Mouse (Mus musculus) bone marrow macrophage, adult 2 months (primary cell): ENCODE measurements around the gene Prpsap1. TPM values are rescaled to one million over a fixed set of nuclear protein-coding genes. Genes with fewer than 3 reads are reported as not detected.

Experiments used
- H3K27ac ChIP-seq: 2 replicates; pipeline ENCODE4 v1.5.1; 2012; ENCODE audit warnings: low read depth, low read length; ENCODE audit not compliant: insufficient read depth
- H3K4me1 ChIP-seq: 2 replicates; pipeline ENCODE4 v1.6.1; 2012; ENCODE audit warnings: low read length; ENCODE audit not compliant: control insufficient read depth, insufficient read depth
- H3K4me3 ChIP-seq: 2 replicates; pipeline ENCODE4 v1.5.1; 2012; ENCODE audit warnings: mild to moderate bottlenecking, low read length, moderate library complexity; ENCODE audit not compliant: insufficient read depth
- CTCF ChIP-seq: IDR thresholded peaks from 2 replicates; pipeline ENCODE4 v1.5.1; 2012; ENCODE audit warnings: low read depth, mild to moderate bottlenecking, low read length, moderate library complexity
- POLR2A ChIP-seq: IDR thresholded peaks from 2 replicates; pipeline ENCODE4 v1.6.1; 2012; ENCODE audit warnings: mild to moderate bottlenecking, low read depth, low read length, borderline replicate concordance
- polyA plus RNA-seq: library from polyadenylated mRNA; stranded (reverse); fragments of >200 nt; gene quantifications from 2 replicates; pipeline ENCODE4 v1.2.4, GENCODE M21; 2012; ENCODE audit not compliant: missing spikeins, insufficient read depth, insufficient read length

The Prpsap1 gene
- polyA plus RNA-seq = 50.8 and 54.5 TPM in 2 replicates

DNA sequence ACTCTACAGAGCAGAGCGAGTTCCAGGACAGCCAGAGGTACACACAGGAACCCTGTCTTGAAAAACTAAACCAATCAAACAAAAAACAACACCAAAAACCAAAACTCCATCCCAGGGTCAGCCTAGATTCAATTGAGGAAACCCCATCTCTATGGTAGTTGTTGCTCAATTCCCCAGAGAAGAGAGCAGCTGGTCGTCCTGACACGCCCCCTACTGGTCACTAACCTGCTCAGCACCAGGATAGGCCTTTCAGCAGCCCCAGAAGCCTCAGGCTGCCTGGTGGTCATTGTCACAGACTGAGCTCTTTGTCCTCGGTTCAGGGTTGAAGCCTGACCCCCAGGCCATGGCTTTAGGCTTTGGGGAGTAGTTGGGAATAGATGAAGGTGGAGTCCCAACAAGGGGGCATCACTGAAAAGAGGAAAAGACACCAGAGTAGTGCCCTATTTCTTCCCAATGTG lies at the start of gene Prpsap1:
Gene Prpsap1 (minus strand): TSS at position 408 of the 458 bp plus-strand sequence.
- H3K27ac ChIP-seq = no peak within 1 kb of the TSS
- no peak within 1 kb of the TSS for H3K4me3 ChIP-seq
- TF ChIP-seq CTCF (peak; percentile 70), POLR2A (no peak)
- peaks cover 12% of the 10 kb centered on the region for H3K4me1 ChIP-seq

GRCm38 (mm10) chr11:116543110-116543509 lies 49.1 kb upstream of the Prpsap1 start:
- Histone ChIP-seq H3K27ac (no peak overlapping the region), H3K4me1 (no peaks in the 10 kb centered on the region), H3K4me3 (no peak overlapping the region)
- no peak for TF ChIP-seq POLR2A
- no peak; the same call in 1 of the 2 replicates for TF ChIP-seq CTCF

DNA sequence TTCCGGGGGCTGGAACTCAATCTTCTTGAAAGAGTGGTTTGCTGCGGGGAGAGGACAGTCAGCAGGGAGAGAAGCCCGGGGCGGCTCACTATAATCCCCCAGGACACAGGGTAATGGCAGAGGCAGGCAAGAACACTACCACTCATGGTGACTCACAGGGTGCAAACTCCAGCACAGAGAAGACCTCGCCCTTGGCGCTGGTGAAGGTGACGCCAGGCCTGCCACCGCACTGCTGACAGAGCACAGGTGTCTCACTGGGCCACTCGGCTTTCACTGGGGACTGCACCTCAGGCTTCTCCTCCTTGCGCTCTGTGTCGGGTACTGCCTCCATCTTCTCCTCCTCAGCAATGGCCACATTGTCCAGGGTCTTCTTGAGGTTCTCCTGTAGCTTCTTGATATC lies 47.2 kb upstream of the Prpsap1 start:
- Histone ChIP-seq H3K4me1 (no peaks in the 10 kb centered on the region), H3K4me3 (no peak overlapping the region), H3K27ac (no peak overlapping the region)
- TF ChIP-seq POLR2A (no peak), CTCF (no peak)

GRCm38 (mm10) chr11:116538142-116538735 lies 44.2 kb upstream of the Prpsap1 start:
- Histone ChIP-seq H3K4me1 (no peaks in the 10 kb centered on the region), H3K27ac (no peak overlapping the region), H3K4me3 (no peak overlapping the region)
- TF ChIP-seq CTCF (no peak), POLR2A (no peak)

DNA sequence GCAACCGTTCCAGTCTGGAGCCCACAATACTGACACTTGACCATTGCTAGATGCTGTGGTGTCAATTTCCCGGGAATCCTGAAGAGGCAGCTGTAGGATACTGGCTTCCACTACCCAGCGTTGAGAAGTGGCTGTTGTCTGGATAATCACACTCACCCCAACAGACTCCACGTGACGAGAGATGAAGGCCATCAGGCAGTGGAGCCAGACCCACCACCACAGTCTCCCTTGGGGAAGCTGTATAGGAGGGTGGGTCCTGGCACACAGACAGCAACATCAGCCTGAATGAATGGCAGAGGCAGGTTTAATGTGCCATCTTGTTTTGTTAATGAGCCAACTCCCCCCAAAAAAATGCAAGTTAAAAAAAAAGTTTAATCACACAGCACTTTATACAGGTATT lies 43.4 kb upstream of the Prpsap1 start:
- no peak for TF ChIP-seq POLR2A
- TF ChIP-seq CTCF = no peak
- no peak overlapping the region for H3K27ac ChIP-seq
- H3K4me3 ChIP-seq = no peak overlapping the region
- H3K4me1 ChIP-seq = no peaks in the 10 kb centered on the region

GRCm38 (mm10) chr11:116536685-116537084 lies 42.7 kb upstream of the Prpsap1 start:
- TF ChIP-seq CTCF (no peak), POLR2A (no peak)
- H3K27ac ChIP-seq = no peak overlapping the region
- no peak overlapping the region for H3K4me3 ChIP-seq
- H3K4me1 ChIP-seq = no peaks in the 10 kb centered on the region

GRCm38 (mm10) chr11:116534154-116534865 lies 40.3 kb upstream of the Prpsap1 start:
- H3K4me3 ChIP-seq = no peak overlapping the region
- TF ChIP-seq POLR2A (no peak), CTCF (peak; percentile 62)
- H3K27ac ChIP-seq = no peak overlapping the region
- no peaks in the 10 kb centered on the region for H3K4me1 ChIP-seq

GRCm38 (mm10) chr11:116533341-116534153 lies 39.5 kb upstream of the Prpsap1 start:
- TF ChIP-seq POLR2A = no peak
- TF ChIP-seq CTCF = no peak
- Histone ChIP-seq H3K4me1 (no peaks in the 10 kb centered on the region), H3K27ac (no peak overlapping the region), H3K4me3 (peak overlapping the region; percentile 37)

GRCm38 (mm10) chr11:116532810-116533338 lies 38.9 kb upstream of the Prpsap1 start:
- no peaks in the 10 kb centered on the region for H3K4me1 ChIP-seq

More at GRCm38 (mm10) chr11:116532810-116533338, 38.9 kb upstream of the Prpsap1 start:
- TF ChIP-seq POLR2A (no peak), CTCF (no peak; the same call in 1 of the 2 replicates)
- H3K27ac ChIP-seq = no peak overlapping the region
- peak overlapping the region; percentile 37 for H3K4me3 ChIP-seq
